Mouse (Mus musculus) megakaryocyte-erythroid progenitor cell, adult 5 weeks (primary cell): Measurements from ENCODE around the gene Prdm2. TPM values are rescaled to one million over a fixed set of nuclear protein-coding genes. Genes with fewer than 3 reads are reported as not detected.

Experiments used
- polyA plus RNA-seq: library from polyadenylated mRNA; stranded (reverse); fragments of >175 nt; gene quantifications from 2 replicates; pipeline ENCODE4 v1.2.3, GENCODE M21; 2012

Gene Prdm2
- 9.2 and 10.3 TPM in 2 replicates for polyA plus RNA-seq

DNA sequence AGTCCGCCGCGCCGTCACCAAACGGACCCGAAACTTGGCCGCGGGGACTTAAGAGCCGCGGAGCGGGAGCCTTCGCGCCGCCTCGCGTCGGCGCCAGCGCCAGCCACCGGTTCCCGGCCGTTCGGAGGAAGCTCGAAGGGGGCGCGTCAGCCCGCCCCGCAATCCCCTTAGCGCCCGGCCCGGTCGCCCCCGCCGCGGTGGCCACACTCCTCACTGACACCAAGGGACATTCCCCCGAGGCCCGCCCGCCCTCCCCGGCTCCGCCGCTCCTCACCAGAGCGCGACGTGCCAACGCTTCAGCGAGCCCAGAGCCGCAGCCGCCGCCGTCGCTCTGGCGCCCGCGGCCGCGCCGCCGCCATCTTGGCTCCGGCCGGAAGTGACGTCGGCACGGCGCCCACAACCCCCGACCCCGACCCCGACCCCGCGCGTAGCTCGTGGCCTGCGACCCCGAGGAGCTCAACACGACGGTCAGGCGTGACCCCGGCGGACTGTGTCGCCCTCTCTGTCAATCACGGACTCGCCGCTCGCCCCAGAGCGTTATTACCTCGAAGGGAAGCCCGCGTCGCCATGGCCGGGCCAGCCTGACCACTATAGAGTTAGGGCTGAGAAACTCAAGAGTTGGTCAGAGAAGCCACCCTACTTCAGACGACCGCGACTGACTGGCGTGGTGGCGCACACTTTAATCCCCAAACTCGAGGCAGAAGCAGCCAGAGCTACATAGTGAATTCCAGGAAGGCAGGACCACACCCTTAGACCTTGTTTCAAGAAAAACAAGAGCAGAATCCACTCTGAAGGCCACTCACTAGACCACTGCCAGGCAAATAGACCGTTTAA, at the start of gene Prdm2:
Gene Prdm2 (minus strand): TSS at position 655 of the 834 bp plus-strand sequence.

Other genes with a start within 250 kb of the Prdm2 start
- gene Pdpn, start 86.6 kb upstream of the Prdm2 start, polyA plus RNA-seq: not detected in 2 replicates
- not detected in 2 replicates for gene Lrrc38, start 136.8 kb upstream of the Prdm2 start, polyA plus RNA-seq
- not detected in 2 replicates for gene Pramel1, start 181.4 kb upstream of the Prdm2 start, polyA plus RNA-seq
- gene Pramef8, start 199.4 kb upstream of the Prdm2 start, polyA plus RNA-seq: 0.49 and 0.52 TPM in 2 replicates
- not detected in 2 replicates for gene Oog4, start 237.3 kb upstream of the Prdm2 start, polyA plus RNA-seq